Mouse (Mus musculus): ENCODE data around the gene Gm867. TPM values are rescaled to one million over a fixed set of nuclear protein-coding genes. Genes with fewer than 3 reads are reported as not detected.
A peak's percentile ranks its signal among the peaks of the same experiment; 100 is the strongest.

The Gm867 gene
- polyA plus RNA-seq, 1 experiment, result 1.2 TPM

DNA sequence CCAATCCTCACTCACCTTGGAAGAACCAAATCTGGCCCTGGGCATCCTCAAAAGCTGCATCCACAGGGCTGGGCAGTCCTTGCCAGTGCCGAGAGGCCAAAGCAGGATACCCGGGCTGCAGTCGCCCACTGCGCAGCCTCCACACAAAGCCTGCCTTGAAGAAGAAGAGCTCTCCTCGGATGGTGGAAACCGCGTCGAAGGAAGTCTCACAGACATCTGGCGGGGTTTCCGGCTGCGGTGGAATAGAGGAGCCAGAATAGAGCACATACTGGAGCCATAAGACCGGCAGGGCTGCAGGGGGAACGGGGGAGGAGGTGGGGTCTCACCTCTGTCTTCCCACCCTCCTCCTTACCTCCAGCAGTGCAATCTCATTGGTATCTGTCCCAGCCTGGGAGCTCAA, 14.1 kb downstream of the Gm867 start:
- Histone ChIP-seq H3K4me3 (ENCODE audit: insufficient read depth, low read length) (no peak overlapping the region), H3K4me1 (ENCODE audit: control insufficient read depth, insufficient read depth, low read length) (no peaks in the 10 kb centered on the region), H3K27ac (ENCODE audit: insufficient read depth, low read length) (no peak overlapping the region)
- TF ChIP-seq CTCF (IDR thresholded peaks at IDR 0.05; ENCODE audit: extremely low read depth, insufficient read depth, low read length) (no peak), POLR2A (IDR thresholded peaks at IDR 0.05; ENCODE audit: extremely low read depth, insufficient read depth, low read length) (no peak)

DNA sequence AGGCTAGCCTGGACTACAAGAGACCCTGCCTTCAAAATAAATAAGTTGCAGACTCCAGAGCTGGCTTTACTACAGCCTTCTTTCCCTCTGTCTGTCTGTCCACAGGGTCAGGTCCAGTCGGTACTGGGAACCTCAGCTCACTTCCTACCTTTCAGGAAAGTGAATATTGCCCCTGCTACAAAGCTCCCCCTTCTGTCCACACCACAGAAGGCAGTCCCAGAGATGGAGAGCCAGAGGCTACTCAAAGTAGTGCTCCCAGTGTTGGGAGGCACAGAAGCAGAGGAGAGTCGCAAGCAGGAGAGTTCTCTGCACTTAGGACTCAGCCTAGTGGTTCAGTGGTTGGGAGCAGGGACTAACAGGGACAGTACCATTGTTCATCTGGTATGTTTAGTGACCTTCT, 16.1 kb downstream of the Gm867 start:
- TF ChIP-seq CTCF (IDR thresholded peaks at IDR 0.05; ENCODE audit: extremely low read depth, insufficient read depth, low read length), result no peak
- no peak for TF ChIP-seq POLR2A (IDR thresholded peaks at IDR 0.05; ENCODE audit: extremely low read depth, insufficient read depth, low read length)
- no peak overlapping the region for H3K4me3 ChIP-seq (ENCODE audit: insufficient read depth, low read length)
- no peak overlapping the region for H3K27ac ChIP-seq (ENCODE audit: insufficient read depth, low read length)
- no peaks in the 10 kb centered on the region; the same call in 1 of the 2 replicates for H3K4me1 ChIP-seq (ENCODE audit: control insufficient read depth, insufficient read depth, low read length)

GRCm38 (mm10) chr10:75921726-75922560, 18.5 kb downstream of the Gm867 start:
- TF ChIP-seq POLR2A (IDR thresholded peaks at IDR 0.05; ENCODE audit: extremely low read depth, insufficient read depth, low read length) (no peak), CTCF (IDR thresholded peaks at IDR 0.05; ENCODE audit: extremely low read depth, insufficient read depth, low read length) (no peak)
- Histone ChIP-seq H3K4me3 (ENCODE audit: insufficient read depth, low read length) (peak overlapping the region; percentile 58), H3K27ac (ENCODE audit: insufficient read depth, low read length) (peak overlapping the region; percentile 61), H3K4me1 (ENCODE audit: control insufficient read depth, insufficient read depth, low read length) (peaks cover 2% of the 10 kb centered on the region)

- Histone ChIP-seq H3K4me1 (ENCODE audit: control insufficient read depth, insufficient read depth, low read length) (peaks cover 4% of the 10 kb centered on the region), H3K4me3 (ENCODE audit: insufficient read depth, low read length) (peak within 1 kb of the TSS; percentile 58), H3K27ac (ENCODE audit: insufficient read depth, low read length) (peak within 1 kb of the TSS; percentile 96)
- TF ChIP-seq CTCF (IDR thresholded peaks at IDR 0.05; ENCODE audit: extremely low read depth, insufficient read depth, low read length), result no peak
- TF ChIP-seq POLR2A (IDR thresholded peaks at IDR 0.05; ENCODE audit: extremely low read depth, insufficient read depth, low read length), result peak; percentile 86; the same call in 1 of the 2 replicates
Measured at GRCm38 (mm10) chr10:75921026-75921725, 19.3 kb downstream of the Gm867 start, which contains the start of gene Smarcb1. Smarcb1 (minus strand) TSS chr10:75921617.

DNA sequence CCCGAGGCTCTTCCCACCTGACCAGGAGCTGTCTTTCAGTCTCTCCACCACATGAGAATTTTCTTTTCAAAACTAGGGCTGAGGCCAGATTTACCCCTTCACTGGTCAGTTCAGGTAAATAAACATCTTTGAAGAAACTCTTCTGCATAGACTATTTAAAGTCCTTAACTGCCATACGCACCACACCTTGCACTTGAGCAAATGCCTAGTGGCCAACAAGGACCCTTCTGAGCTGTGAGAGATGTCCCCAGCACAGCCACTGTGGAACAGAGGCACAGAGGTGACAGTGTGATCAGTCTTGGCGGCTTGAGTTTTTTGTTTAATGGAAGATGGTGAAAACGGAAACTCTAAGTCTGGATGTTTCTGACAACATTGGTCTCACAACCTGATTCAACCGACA, 21.4 kb downstream of the Gm867 start:
- no peak overlapping the region for H3K27ac ChIP-seq (ENCODE audit: insufficient read depth, low read length)
- H3K4me1 ChIP-seq (ENCODE audit: control insufficient read depth, insufficient read depth, low read length), result peaks cover 5% of the 10 kb centered on the region
- no peak for TF ChIP-seq CTCF (IDR thresholded peaks at IDR 0.05; ENCODE audit: extremely low read depth, insufficient read depth, low read length)
- TF ChIP-seq POLR2A (IDR thresholded peaks at IDR 0.05; ENCODE audit: extremely low read depth, insufficient read depth, low read length), result no peak
- H3K4me3 ChIP-seq (ENCODE audit: insufficient read depth, low read length), result no peak overlapping the region; the same call in 1 of the 2 replicates

DNA sequence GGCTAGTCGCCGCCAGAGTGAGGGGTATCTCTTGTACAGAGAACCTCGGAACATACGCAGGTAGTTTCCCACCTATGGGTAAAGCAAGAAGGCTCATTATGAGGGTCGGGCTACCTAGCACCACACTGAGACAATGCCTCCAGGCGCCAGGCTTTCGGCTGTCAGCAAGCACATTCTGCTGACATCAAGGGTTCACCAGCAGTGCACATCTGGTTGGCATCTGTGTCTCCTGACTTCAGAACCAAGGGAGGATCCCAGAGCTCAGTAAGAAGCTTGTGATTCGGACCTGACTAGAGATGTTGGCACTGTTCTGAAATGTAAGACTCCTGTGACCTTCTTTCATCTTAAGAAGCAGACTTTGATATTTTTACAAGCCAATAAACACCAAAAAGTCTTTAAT, 23.6 kb downstream of the Gm867 start:
- no peak overlapping the region for H3K4me3 ChIP-seq (ENCODE audit: insufficient read depth, low read length)
- TF ChIP-seq CTCF (IDR thresholded peaks at IDR 0.05; ENCODE audit: extremely low read depth, insufficient read depth, low read length), result no peak
- TF ChIP-seq POLR2A (IDR thresholded peaks at IDR 0.05; ENCODE audit: extremely low read depth, insufficient read depth, low read length), result no peak
- H3K4me1 ChIP-seq (ENCODE audit: control insufficient read depth, insufficient read depth, low read length), result peaks cover 5% of the 10 kb centered on the region
- H3K27ac ChIP-seq (ENCODE audit: insufficient read depth, low read length), result no peak overlapping the region

DNA sequence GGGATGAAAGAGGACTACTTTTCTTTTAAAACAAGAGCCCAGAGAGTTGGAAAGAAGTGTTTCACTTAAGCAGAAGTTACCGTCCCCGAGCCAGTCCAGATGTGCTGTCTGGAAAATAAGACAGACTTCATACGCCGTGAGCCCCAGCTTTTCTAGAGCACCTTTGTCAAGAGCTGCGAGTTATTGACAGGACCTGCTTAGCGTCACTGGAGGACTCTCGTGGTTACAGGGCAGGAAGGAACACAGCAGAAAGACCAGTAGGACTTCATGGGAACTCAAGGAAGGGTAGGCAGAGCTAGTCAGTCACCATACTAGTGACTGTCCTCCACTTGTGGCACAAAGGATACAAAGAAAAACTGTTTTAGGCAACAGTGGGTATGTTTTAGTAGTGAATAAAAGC, 24.9 kb downstream of the Gm867 start:
- no peak for TF ChIP-seq CTCF (IDR thresholded peaks at IDR 0.05; ENCODE audit: extremely low read depth, insufficient read depth, low read length)
- Histone ChIP-seq H3K4me3 (ENCODE audit: insufficient read depth, low read length) (no peak overlapping the region), H3K27ac (ENCODE audit: insufficient read depth, low read length) (no peak overlapping the region), H3K4me1 (ENCODE audit: control insufficient read depth, insufficient read depth, low read length) (peaks cover 5% of the 10 kb centered on the region)

- H3K27ac ChIP-seq (ENCODE audit: insufficient read depth, low read length), result no peak overlapping the region
- peaks cover 3% of the 10 kb centered on the region for H3K4me1 ChIP-seq (ENCODE audit: control insufficient read depth, insufficient read depth, low read length)
- H3K4me3 ChIP-seq (ENCODE audit: insufficient read depth, low read length), result no peak overlapping the region
- no peak for TF ChIP-seq POLR2A (IDR thresholded peaks at IDR 0.05; ENCODE audit: extremely low read depth, insufficient read depth, low read length)
- no peak for TF ChIP-seq CTCF (IDR thresholded peaks at IDR 0.05; ENCODE audit: extremely low read depth, insufficient read depth, low read length)
Measured at GRCm38 (mm10) chr10:75913013-75913589, 27.4 kb downstream of the Gm867 start.

DNA sequence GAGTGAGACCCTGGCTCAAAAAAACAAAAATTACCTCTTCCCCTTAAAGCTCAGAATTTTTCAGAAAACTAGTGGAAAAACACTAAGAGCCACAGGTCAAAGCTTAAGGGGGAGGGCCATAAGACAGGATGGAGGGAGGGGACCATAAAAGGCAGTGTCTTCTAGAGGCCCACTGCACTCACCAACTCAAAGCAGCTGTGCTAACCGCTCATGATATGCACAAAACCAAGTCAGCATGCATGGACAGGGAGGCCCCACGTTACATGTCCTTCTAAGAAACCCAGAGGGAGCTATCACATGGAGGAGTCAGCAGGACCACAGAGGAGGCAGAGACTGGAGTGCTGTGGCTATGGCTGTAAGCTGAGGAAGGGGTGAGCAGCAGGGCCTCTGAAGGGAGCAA, 29.8 kb downstream of the Gm867 start:
- no peak for TF ChIP-seq CTCF (IDR thresholded peaks at IDR 0.05; ENCODE audit: extremely low read depth, insufficient read depth, low read length)
- TF ChIP-seq POLR2A (IDR thresholded peaks at IDR 0.05; ENCODE audit: extremely low read depth, insufficient read depth, low read length), result no peak
- Histone ChIP-seq H3K27ac (ENCODE audit: insufficient read depth, low read length) (no peak overlapping the region), H3K4me1 (ENCODE audit: control insufficient read depth, insufficient read depth, low read length) (no peaks in the 10 kb centered on the region), H3K4me3 (ENCODE audit: insufficient read depth, low read length) (no peak overlapping the region)
